Mouse (Mus musculus) cerebellum, adult 2 months (tissue): ENCODE results near the gene Mnt.

ENCODE experiments used
- CTCF ChIP-seq: fragments of 200-500 bp; IDR thresholded peaks from 2 replicates; pipeline ENCODE4 v1.5.1; 2011; ENCODE audit warnings: low read depth, mild to moderate bottlenecking, control low read depth, low read length, moderate library complexity, borderline replicate concordance; ENCODE audit not compliant: insufficient read depth
- POLR2A ChIP-seq: fragments of 200-500 bp; IDR thresholded peaks from 2 replicates; pipeline ENCODE4 v1.6.1; 2011; ENCODE audit warnings: low read length, control low read depth, borderline replicate concordance; ENCODE audit not compliant: insufficient read depth

DNA sequence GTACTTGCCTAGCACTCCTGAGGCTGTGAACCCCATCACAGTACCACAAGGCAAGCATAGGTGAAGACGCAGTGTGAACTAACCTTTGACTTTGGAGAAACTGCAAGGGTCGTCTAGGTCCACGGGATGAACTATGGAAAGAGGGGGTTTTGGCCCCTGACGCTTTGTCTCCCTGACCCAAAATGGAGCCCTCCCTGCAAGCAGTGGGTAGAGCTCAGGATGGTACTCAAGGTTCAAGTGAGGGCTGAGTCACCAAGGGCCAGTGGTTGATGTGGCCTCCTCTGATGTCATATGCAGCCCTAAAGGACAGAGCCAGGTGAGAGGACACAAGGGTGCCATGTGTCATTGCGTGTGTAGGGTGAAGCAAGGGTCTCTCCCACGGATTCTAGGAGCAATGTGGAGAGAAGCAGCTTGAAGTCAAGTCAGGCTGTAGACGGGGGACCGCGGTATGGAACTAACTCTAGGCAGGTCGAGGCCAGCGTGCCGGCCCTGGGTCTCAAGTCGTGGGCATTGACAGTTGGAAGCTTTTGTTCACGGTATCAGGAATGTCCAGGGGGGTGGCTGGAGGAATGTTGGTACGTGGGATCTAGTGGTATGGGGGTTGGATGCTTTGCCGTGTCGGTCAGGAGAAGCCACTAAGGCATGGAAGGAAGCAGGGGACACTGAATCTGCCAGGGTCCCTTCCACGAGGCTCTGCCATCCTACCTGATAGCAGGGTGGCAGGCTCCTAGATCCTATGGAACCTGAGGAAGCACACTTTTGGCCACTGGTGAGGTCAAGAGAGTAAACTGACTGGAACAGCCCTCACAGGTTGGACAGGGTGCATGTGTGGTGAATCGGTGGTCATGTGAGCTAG, 9.4 kb downstream of the Mnt start:
- TF ChIP-seq CTCF = no peak
- no peak for TF ChIP-seq POLR2A
